Mouse (Mus musculus): ENCODE results near the gene Troap.
A peak's percentile ranks its signal among the peaks of the same experiment; 100 is the strongest.

Gene Troap

GRCm38 (mm10) chr15:99074019-99074599 lies at the start of gene Troap:
Gene Troap (plus strand): TSS chr15:99074575.
- DNase-seq (ENCODE audit: low spot score), result no peak

- peak; percentile 65 for DNase-seq (ENCODE audit: low spot score)
Measured at GRCm38 (mm10) chr15:99024668-99025314, 49.6 kb upstream of the Troap start.

GRCm38 (mm10) chr15:99025414-99025813 lies 49.0 kb upstream of the Troap start:
- no peak for DNase-seq (ENCODE audit: low spot score)

GRCm38 (mm10) chr15:99026259-99026658 lies 48.1 kb upstream of the Troap start:
- DNase-seq (ENCODE audit: low spot score), result no peak

GRCm38 (mm10) chr15:99027116-99027515 lies 47.3 kb upstream of the Troap start:
- no peak for DNase-seq (ENCODE audit: low spot score)

- DNase-seq (ENCODE audit: low spot score), result no peak
Measured at GRCm38 (mm10) chr15:99028874-99029458, 45.4 kb upstream of the Troap start.

- DNase-seq (ENCODE audit: low spot score), result no peak
Measured at GRCm38 (mm10) chr15:99029619-99030584, 44.5 kb upstream of the Troap start, which contains the start of gene Tuba1c. Gene Tuba1c (plus strand): TSS chr15:99029891.

- DNase-seq (ENCODE audit: low spot score), result no peak
Measured at GRCm38 (mm10) chr15:99030585-99031387, 43.6 kb upstream of the Troap start.

- no peak for DNase-seq (ENCODE audit: low spot score)
Measured at GRCm38 (mm10) chr15:99031388-99031675, 43.0 kb upstream of the Troap start.

GRCm38 (mm10) chr15:99032041-99032725 lies 42.2 kb upstream of the Troap start:
- DNase-seq (ENCODE audit: low spot score), result no peak

- DNase-seq (ENCODE audit: low spot score), result no peak
Measured at GRCm38 (mm10) chr15:99032726-99033250, 41.6 kb upstream of the Troap start.

- no peak for DNase-seq (ENCODE audit: low spot score)
Measured at GRCm38 (mm10) chr15:99033498-99034270, 40.7 kb upstream of the Troap start.

- no peak for DNase-seq (ENCODE audit: low spot score)
Measured at GRCm38 (mm10) chr15:99035431-99035830, 38.9 kb upstream of the Troap start.

GRCm38 (mm10) chr15:99036249-99036905 lies 38.0 kb upstream of the Troap start:
- DNase-seq (ENCODE audit: low spot score), result no peak

- no peak for DNase-seq (ENCODE audit: low spot score)
Measured at GRCm38 (mm10) chr15:99038025-99038424, 36.4 kb upstream of the Troap start.

GRCm38 (mm10) chr15:99038797-99039196 lies 35.6 kb upstream of the Troap start:
- no peak for DNase-seq (ENCODE audit: low spot score)

- no peak for DNase-seq (ENCODE audit: low spot score)
Measured at GRCm38 (mm10) chr15:99039306-99039705, 35.1 kb upstream of the Troap start.

- no peak for DNase-seq (ENCODE audit: low spot score)
Measured at GRCm38 (mm10) chr15:99039996-99040919, 34.1 kb upstream of the Troap start.
